Mouse (Mus musculus): Measurements from ENCODE around the gene Haao. TPM values are rescaled to one million over a fixed set of nuclear protein-coding genes. Genes with fewer than 3 reads are reported as not detected.

The Haao gene
- polyA plus RNA-seq, 1 experiment = 0.19 TPM

DNA sequence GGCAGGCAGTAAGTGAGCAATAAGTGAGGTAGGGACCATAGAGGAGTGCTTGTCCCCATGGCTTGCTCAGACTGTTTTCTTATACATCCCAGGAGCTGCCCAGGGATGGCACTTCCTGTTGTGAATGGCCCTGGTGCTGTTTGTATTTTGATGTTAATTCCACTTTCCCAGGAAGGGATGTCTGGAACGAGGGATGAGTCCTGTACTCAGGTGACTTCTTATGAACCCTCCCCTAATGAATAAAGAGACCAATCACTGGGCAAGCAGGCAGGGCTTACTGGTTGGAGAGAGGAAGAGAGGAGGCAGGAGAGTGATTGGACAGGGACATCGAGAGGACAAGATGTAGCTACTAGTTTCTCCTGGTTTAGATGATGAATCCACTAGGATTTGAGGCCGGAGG, 33.3 kb upstream of the Haao start:
- H3K4me1 ChIP-seq (ENCODE audit: control insufficient read depth, insufficient read depth, low read length) = no peaks in the 10 kb centered on the region
- TF ChIP-seq POLR2A (IDR thresholded peaks at IDR 0.05; ENCODE audit: control insufficient read depth, low read depth, low read length) (no peak), CTCF (IDR thresholded peaks at IDR 0.05; ENCODE audit: control insufficient read depth, insufficient read depth, insufficient replicate concordance, low read depth, low read length) (no peak)
- H3K36me3 ChIP-seq (ENCODE audit: control insufficient read depth, insufficient read depth, low read length) = no peaks in the 10 kb centered on the region
- no peak overlapping the region for H3K27ac ChIP-seq (ENCODE audit: control insufficient read depth, insufficient read depth, low read depth, low read length)
- H3K4me3 ChIP-seq (ENCODE audit: control insufficient read depth, low read depth, low read length) = no peak overlapping the region
- no peaks in the 10 kb centered on the region for H3K27me3 ChIP-seq (ENCODE audit: control insufficient read depth, insufficient read depth, low read length)

- H3K4me3 ChIP-seq (ENCODE audit: control insufficient read depth, low read depth, low read length) = no peak overlapping the region
- TF ChIP-seq POLR2A (IDR thresholded peaks at IDR 0.05; ENCODE audit: control insufficient read depth, low read depth, low read length) = no peak
- no peak for TF ChIP-seq CTCF (IDR thresholded peaks at IDR 0.05; ENCODE audit: control insufficient read depth, insufficient read depth, insufficient replicate concordance, low read depth, low read length)
- no peak overlapping the region for H3K27ac ChIP-seq (ENCODE audit: control insufficient read depth, insufficient read depth, low read depth, low read length)
- H3K36me3 ChIP-seq (ENCODE audit: control insufficient read depth, insufficient read depth, low read length) = no peaks in the 10 kb centered on the region
- no peaks in the 10 kb centered on the region for H3K27me3 ChIP-seq (ENCODE audit: control insufficient read depth, insufficient read depth, low read length)
- H3K4me1 ChIP-seq (ENCODE audit: control insufficient read depth, insufficient read depth, low read length) = peaks cover under 1% of the 10 kb centered on the region; the same call in 1 of the 2 replicates
Measured at GRCm38 (mm10) chr17:83880174-83880710, 32.5 kb upstream of the Haao start.

DNA sequence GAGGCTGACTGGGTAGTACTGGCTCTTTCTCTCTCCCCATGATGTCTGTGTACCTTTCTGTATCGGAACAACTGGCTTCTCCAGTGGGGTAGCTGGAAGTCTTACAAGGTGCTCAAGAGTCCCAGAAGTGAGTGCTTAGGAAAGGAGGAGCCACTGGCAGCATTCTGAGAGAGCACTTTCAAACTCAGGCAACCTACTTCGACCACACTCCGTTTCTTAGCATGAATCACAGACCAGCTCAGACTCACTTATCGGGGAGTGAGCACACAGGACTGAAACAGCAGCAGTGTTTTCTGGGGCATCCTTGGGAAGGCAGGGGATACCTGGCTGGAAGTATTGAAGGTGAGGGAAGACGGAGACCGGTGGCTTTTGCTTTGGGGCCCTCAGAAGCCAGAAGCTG, 31.9 kb upstream of the Haao start:
- H3K27me3 ChIP-seq (ENCODE audit: control insufficient read depth, insufficient read depth, low read length) = no peaks in the 10 kb centered on the region

DNA sequence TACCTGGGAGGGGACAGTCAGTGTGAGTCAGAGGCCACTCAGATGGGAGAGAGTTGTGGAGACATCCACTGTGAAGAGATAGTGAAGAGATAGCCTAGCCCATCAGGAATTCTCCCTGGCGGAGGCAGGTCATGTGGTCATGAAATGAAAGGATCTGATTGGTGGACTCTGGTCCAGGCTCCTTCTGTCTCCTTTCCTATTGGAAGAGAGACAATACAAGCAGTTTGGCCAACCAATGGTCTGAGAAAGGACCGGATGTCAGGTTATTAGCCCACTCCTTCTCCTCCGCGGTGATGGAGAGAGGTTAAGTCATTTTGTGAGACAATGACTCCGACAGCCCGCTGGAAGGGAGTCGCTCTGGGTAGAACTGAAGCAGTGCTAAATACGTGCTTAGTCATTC, 26.8 kb upstream of the Haao start:
- H3K27me3 ChIP-seq (ENCODE audit: control insufficient read depth, insufficient read depth, low read length) = no peaks in the 10 kb centered on the region
- H3K36me3 ChIP-seq (ENCODE audit: control insufficient read depth, insufficient read depth, low read length) = no peaks in the 10 kb centered on the region
- no peak overlapping the region for H3K27ac ChIP-seq (ENCODE audit: control insufficient read depth, insufficient read depth, low read depth, low read length)
- peak overlapping the region; percentile 63 for H3K4me3 ChIP-seq (ENCODE audit: control insufficient read depth, low read depth, low read length)
- no peak for TF ChIP-seq POLR2A (IDR thresholded peaks at IDR 0.05; ENCODE audit: control insufficient read depth, low read depth, low read length)
- H3K4me1 ChIP-seq (ENCODE audit: control insufficient read depth, insufficient read depth, low read length) = peaks cover 5% of the 10 kb centered on the region

More for the DNA sequence above, 31.9 kb upstream of the Haao start:
- TF ChIP-seq POLR2A (IDR thresholded peaks at IDR 0.05; ENCODE audit: control insufficient read depth, low read depth, low read length) (no peak), CTCF (IDR thresholded peaks at IDR 0.05; ENCODE audit: control insufficient read depth, insufficient read depth, insufficient replicate concordance, low read depth, low read length) (no peak)
- H3K36me3 ChIP-seq (ENCODE audit: control insufficient read depth, insufficient read depth, low read length) = no peaks in the 10 kb centered on the region
- peaks cover 2% of the 10 kb centered on the region for H3K4me1 ChIP-seq (ENCODE audit: control insufficient read depth, insufficient read depth, low read length)
- no peak overlapping the region for H3K4me3 ChIP-seq (ENCODE audit: control insufficient read depth, low read depth, low read length)
- no peak overlapping the region for H3K27ac ChIP-seq (ENCODE audit: control insufficient read depth, insufficient read depth, low read depth, low read length)

- Histone ChIP-seq H3K4me1 (ENCODE audit: control insufficient read depth, insufficient read depth, low read length) (peaks cover 5% of the 10 kb centered on the region), H3K27me3 (ENCODE audit: control insufficient read depth, insufficient read depth, low read length) (no peaks in the 10 kb centered on the region), H3K36me3 (ENCODE audit: control insufficient read depth, insufficient read depth, low read length) (no peaks in the 10 kb centered on the region), H3K4me3 (ENCODE audit: control insufficient read depth, low read depth, low read length) (no peak overlapping the region), H3K27ac (ENCODE audit: control insufficient read depth, insufficient read depth, low read depth, low read length) (0 out of 2 replicates have a peak overlapping the region, but pooled peaks have one; percentile 23)
- TF ChIP-seq POLR2A (IDR thresholded peaks at IDR 0.05; ENCODE audit: control insufficient read depth, low read depth, low read length) = no peak
- TF ChIP-seq CTCF (IDR thresholded peaks at IDR 0.05; ENCODE audit: control insufficient read depth, insufficient read depth, insufficient replicate concordance, low read depth, low read length) = no peak
Measured at GRCm38 (mm10) chr17:83873363-83874141, 25.8 kb upstream of the Haao start.

DNA sequence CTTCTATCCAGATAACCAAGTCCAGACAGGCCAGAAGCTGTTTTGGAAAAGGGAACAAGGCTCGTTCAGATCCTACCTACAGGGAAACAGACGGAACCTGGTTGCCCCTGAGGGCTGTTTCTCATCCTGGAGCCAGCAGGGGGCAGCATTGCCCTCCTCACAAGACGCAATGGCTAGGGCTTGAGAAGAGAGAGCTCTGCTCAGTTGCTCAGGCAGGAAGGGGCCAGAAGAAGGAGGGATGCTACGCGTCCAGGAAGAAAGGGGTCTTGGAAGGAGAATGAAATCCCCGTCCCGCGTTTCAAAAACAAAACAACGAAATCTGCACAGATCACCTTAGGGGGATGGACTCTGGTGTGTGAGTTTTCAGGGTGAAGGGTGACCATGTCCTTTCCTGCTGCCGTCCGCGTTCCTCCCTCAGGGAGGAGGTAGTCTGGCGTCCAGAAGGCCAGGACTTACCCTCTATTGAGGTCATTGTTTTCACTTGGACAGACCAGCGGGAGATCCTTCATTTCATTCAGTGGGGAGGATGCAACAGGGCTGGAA, 25.1 kb upstream of the Haao start:
- Histone ChIP-seq H3K4me3 (ENCODE audit: control insufficient read depth, low read depth, low read length) (no peak overlapping the region), H3K36me3 (ENCODE audit: control insufficient read depth, insufficient read depth, low read length) (no peaks in the 10 kb centered on the region), H3K27me3 (ENCODE audit: control insufficient read depth, insufficient read depth, low read length) (no peaks in the 10 kb centered on the region), H3K27ac (ENCODE audit: control insufficient read depth, insufficient read depth, low read depth, low read length) (no peak overlapping the region), H3K4me1 (ENCODE audit: control insufficient read depth, insufficient read depth, low read length) (peaks cover 5% of the 10 kb centered on the region)
- TF ChIP-seq POLR2A (IDR thresholded peaks at IDR 0.05; ENCODE audit: control insufficient read depth, low read depth, low read length) (no peak), CTCF (IDR thresholded peaks at IDR 0.05; ENCODE audit: control insufficient read depth, insufficient read depth, insufficient replicate concordance, low read depth, low read length) (peak; percentile 93)

DNA sequence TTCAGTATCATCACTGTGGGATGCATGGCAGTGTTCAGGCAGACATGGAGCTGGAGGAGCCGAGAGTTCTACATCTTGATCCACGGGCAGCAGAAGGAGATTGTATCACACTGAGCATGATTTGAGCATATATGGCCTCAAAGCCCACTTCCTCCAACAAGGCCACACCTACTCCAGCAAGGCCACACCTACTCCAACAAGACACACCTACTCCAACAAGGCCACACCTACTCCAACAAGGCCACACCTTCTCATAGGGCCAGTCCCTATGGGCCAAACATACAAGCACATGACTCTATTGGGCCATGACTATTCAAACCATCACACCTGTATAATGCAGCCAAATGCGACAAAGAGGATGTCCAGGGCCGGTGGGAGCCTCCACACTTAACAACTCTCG, 23.6 kb upstream of the Haao start:
- no peak overlapping the region for H3K27ac ChIP-seq (ENCODE audit: control insufficient read depth, insufficient read depth, low read depth, low read length)
- H3K4me3 ChIP-seq (ENCODE audit: control insufficient read depth, low read depth, low read length) = no peak overlapping the region
- no peaks in the 10 kb centered on the region for H3K36me3 ChIP-seq (ENCODE audit: control insufficient read depth, insufficient read depth, low read length)
- TF ChIP-seq POLR2A (IDR thresholded peaks at IDR 0.05; ENCODE audit: control insufficient read depth, low read depth, low read length) (no peak), CTCF (IDR thresholded peaks at IDR 0.05; ENCODE audit: control insufficient read depth, insufficient read depth, insufficient replicate concordance, low read depth, low read length) (no peak)
- H3K27me3 ChIP-seq (ENCODE audit: control insufficient read depth, insufficient read depth, low read length) = no peaks in the 10 kb centered on the region
- H3K4me1 ChIP-seq (ENCODE audit: control insufficient read depth, insufficient read depth, low read length) = peaks cover 5% of the 10 kb centered on the region
